Comparison of ENCODE assay signal across 13 mouse cellular contexts in genomic region chr6:91796064-91796463, GRCm38 (mm10). TPM values are rescaled to one million over a fixed set of nuclear protein-coding genes. Genes with fewer than 3 reads are reported as not detected.
A peak's percentile ranks its signal among the peaks of the same experiment; 100 is the strongest.
DNase-seq lines count a peak whose midpoint lies in the region; ATAC-seq lines count a peak whose summit lies in the region.
"Had no signal": no experiment of that assay in that cellular context is flagged by ENCODE, and none has a peak within 500 bp of the region (broad histone marks: within the 10 kb centered on the region; RNA-seq: fewer than 3 reads in every experiment).

No protein-coding gene starts in this region.

- H3K9ac ChIP-seq in kidney, embryonic 14.5 days (ENCODE audit: low read depth, low read length) = no peak overlapping the region
- H3K9ac ChIP-seq in heart, embryonic 15.5 days = peak overlapping the region; percentile 50
- H3K9ac ChIP-seq: limb, embryonic 12.5 days had no signal

- H3K27ac ChIP-seq in kidney, embryonic 14.5 days (ENCODE audit: low read depth, low read length) = no peak overlapping the region
- H3K27ac ChIP-seq in heart, embryonic 15.5 days = peak overlapping the region; percentile 72
- H3K27ac ChIP-seq: limb, embryonic 12.5 days had no signal

- H3K36me3 ChIP-seq in kidney, embryonic 14.5 days (ENCODE audit: control insufficient read depth, insufficient read depth, low read length) = no peaks in the 10 kb centered on the region
- no peaks in the 10 kb centered on the region for H3K36me3 ChIP-seq in heart, embryonic 15.5 days
- H3K36me3 ChIP-seq: limb, embryonic 12.5 days had no signal

- H3K4me3 ChIP-seq in kidney, embryonic 14.5 days (ENCODE audit: low read length) = no peak overlapping the region
- H3K4me3 ChIP-seq in heart, embryonic 15.5 days = peak overlapping the region; percentile 46
- H3K4me3 ChIP-seq: limb, embryonic 12.5 days had no signal

- no peaks in the 10 kb centered on the region for H3K27me3 ChIP-seq in kidney, embryonic 14.5 days (ENCODE audit: control insufficient read depth, insufficient read depth, low read length)
- H3K27me3 ChIP-seq in heart, embryonic 15.5 days = 0 out of 2 replicates have a peak, but pooled peaks cover 5% of the 10 kb centered on the region
- H3K27me3 ChIP-seq: limb, embryonic 12.5 days had no signal

- no peaks in the 10 kb centered on the region for H3K9me3 ChIP-seq in kidney, embryonic 14.5 days (ENCODE audit: control insufficient read depth, low read length)
- no peaks in the 10 kb centered on the region for H3K9me3 ChIP-seq in heart, embryonic 15.5 days (replicated peaks)
- H3K9me3 ChIP-seq: limb, embryonic 12.5 days had no signal

- H3K4me2 ChIP-seq in kidney, embryonic 14.5 days (replicated peaks; ENCODE audit: low read depth, low read length) = no peak overlapping the region
- H3K4me2 ChIP-seq in heart, embryonic 15.5 days = peak overlapping the region; percentile 59
- H3K4me2 ChIP-seq: limb, embryonic 12.5 days had no signal

- DNase-seq in kidney, adult 11 months = peak; percentile 82
- peak; percentile 88 for DNase-seq in kidney, adult 9 months
- peak; percentile 24 to 72 for DNase-seq in right cerebral cortex, postnatal 36 days (ENCODE audit: low spot score in 2 of 2)
- no peak for DNase-seq in adrenal gland, postnatal 25 days
- DNase-seq in adrenal gland, postnatal 36 days = no peak
- DNase-seq in adrenal gland, adult (ENCODE audit: inconsistent age in 2 of 2, low spot score in 1 of 2) = no peak
- DNase-seq: gastrocnemius, postnatal 14 days; retina, postnatal 1 day; thymus, adult 2 months had no signal

- ATAC-seq in kidney, embryonic 14.5 days (ENCODE audit: low FRiP score, low TSS enrichment) = no peak
- ATAC-seq in heart, embryonic 15.5 days (replicated peaks; ENCODE audit: insufficient number of reproducible peaks, insufficient read depth, low FRiP score, low read depth) = peak; percentile 56

- 36% methylated on average over 9 of the region's 9 CpGs for WGBS in kidney, embryonic 14.5 days
- WGBS in heart, embryonic 15.5 days = 32% methylated on average over 9 of the region's 9 CpGs

- H3K4me1 ChIP-seq in kidney, embryonic 14.5 days (ENCODE audit: control insufficient read depth, insufficient read depth, low read length) = 0 out of 2 replicates have a peak, but pooled peaks cover 3% of the 10 kb centered on the region
- peaks cover 69% of the 10 kb centered on the region for H3K4me1 ChIP-seq in heart, embryonic 15.5 days (replicated peaks)

RNA-seq across cellular contexts. Expression of gene Grip2, which starts 31.0 kb away (rescaled TPM):
- 0.06 and 0.20 TPM in 2 replicates for polyA plus RNA-seq in kidney, embryonic 14.5 days (2014; fragmentation: Nextera tagmentation; extraction: Ambion mirVana)
- polyA plus RNA-seq in heart, embryonic 15.5 days (2015; fragmentation: Nextera tagmentation; extraction: Ambion mirVana) = 7.9 and 9.6 TPM in 2 replicates
- total RNA-seq in adrenal gland, postnatal 25 days (2021) = 1.4 and 1.9 TPM in 2 replicates
- total RNA-seq in adrenal gland, postnatal 36 days (2021) = 1 to 10 TPM; 1.2 to 1.7 TPM
- total RNA-seq: CH12.LX had no signal

Comparison
In these comparisons a context has a peak if more than half of its experiments do, and no peak if none do; other contexts are left out.
1. DNase-seq: peak in kidney, adult 11 months (single experiment), kidney, adult 9 months (single experiment) and right cerebral cortex, postnatal 36 days (2 of 2); none in adrenal gland, postnatal 25 days (single experiment), adrenal gland, postnatal 36 days (0 of 2) and adrenal gland, adult (0 of 2).